ENCODE assay signal across 13 mouse cellular contexts in genomic region chr4:104458726-104459125, GRCm38 (mm10).
DNase-seq lines count a peak whose midpoint lies in the region; ATAC-seq lines count a peak whose summit lies in the region.
"Had no signal": no experiment of that assay in that cellular context is flagged by ENCODE, and none has a peak within 500 bp of the region (broad histone marks: within the 10 kb centered on the region; RNA-seq: fewer than 3 reads in every experiment).

No protein-coding gene starts in this region.

- peaks cover 16% of the 10 kb centered on the region for H3K4me1 ChIP-seq in midbrain, embryonic 13.5 days (replicated peaks)
- peaks cover 9% of the 10 kb centered on the region for H3K4me1 ChIP-seq in midbrain, embryonic 16.5 days (ENCODE audit: control insufficient read depth, insufficient read depth, low read length)

- H3K4me2 ChIP-seq in midbrain, embryonic 13.5 days (replicated peaks) = no peak overlapping the region
- H3K4me2 ChIP-seq in midbrain, embryonic 16.5 days (ENCODE audit: low read length) = no peak overlapping the region
- H3K4me2 ChIP-seq: liver, embryonic 11.5 days had no signal

- no peaks in the 10 kb centered on the region for H3K27me3 ChIP-seq in midbrain, embryonic 13.5 days
- H3K27me3 ChIP-seq in midbrain, embryonic 16.5 days (ENCODE audit: control insufficient read depth, insufficient read depth, low read depth, low read length) = no peaks in the 10 kb centered on the region

- WGBS in midbrain, embryonic 13.5 days = 74% methylated on average over 5 of the region's 5 CpGs
- 60% methylated on average over 5 of the region's 5 CpGs for WGBS in midbrain, embryonic 16.5 days

- H3K27ac ChIP-seq in midbrain, embryonic 13.5 days = 0 out of 2 replicates have a peak overlapping the region, but pooled peaks have one; percentile 44
- no peak overlapping the region for H3K27ac ChIP-seq in midbrain, embryonic 16.5 days (ENCODE audit: low read length)
- H3K27ac ChIP-seq: macrophage; stomach, postnatal 0 days had no signal

- H3K9me3 ChIP-seq in midbrain, embryonic 13.5 days = no peaks in the 10 kb centered on the region
- no peaks in the 10 kb centered on the region for H3K9me3 ChIP-seq in midbrain, embryonic 16.5 days (replicated peaks; ENCODE audit: control insufficient read depth, low read length, poor library complexity, severe bottlenecking)

- no peak overlapping the region for H3K9ac ChIP-seq in midbrain, embryonic 13.5 days (replicated peaks)
- H3K9ac ChIP-seq in midbrain, embryonic 16.5 days (ENCODE audit: low read depth, low read length) = no peak overlapping the region

- peak; percentile 88 for DNase-seq in cerebellum, adult 9-11 months
- DNase-seq in layer of hippocampus, postnatal 10 days (ENCODE audit: low spot score in 2 of 2) = peak; percentile 49 to 59
- peak; percentile 83 for DNase-seq in telencephalon, adult 2 months (ENCODE audit: low read depth, low spot score)
- no peak for DNase-seq in embryo, embryonic 11 days
- DNase-seq in kidney, postnatal 4 days = no peak
- DNase-seq: kidney, postnatal 10 days had no signal

- no peak overlapping the region for H3K4me3 ChIP-seq in midbrain, embryonic 13.5 days (replicated peaks)
- H3K4me3 ChIP-seq in midbrain, embryonic 16.5 days (ENCODE audit: low read depth, low read length) = no peak overlapping the region
- H3K4me3 ChIP-seq: myocyte had no signal

- no peaks in the 10 kb centered on the region for H3K36me3 ChIP-seq in midbrain, embryonic 13.5 days
- H3K36me3 ChIP-seq in midbrain, embryonic 16.5 days (ENCODE audit: control insufficient read depth, insufficient read depth, low read length) = no peaks in the 10 kb centered on the region

- ATAC-seq in midbrain, embryonic 13.5 days = no peak
- no peak for ATAC-seq in midbrain, embryonic 16.5 days
- ATAC-seq: activated CD4-positive, CD25-positive, alpha-beta regulatory T cell, adult 4 months had no signal

Comparison
In these comparisons a context has a peak if more than half of its experiments do, and no peak if none do; other contexts are left out.
1. DNase-seq: peak in cerebellum, adult 9-11 months (single experiment), layer of hippocampus, postnatal 10 days (2 of 2) and telencephalon, adult 2 months (single experiment); none in embryo, embryonic 11 days (single experiment) and kidney, postnatal 4 days (0 of 2).